Mouse (Mus musculus) testis, adult 2 months (tissue): ENCODE measurements around the gene Phf21a.

Experiments used
- CTCF ChIP-seq: fragments of 200-500 bp; IDR thresholded peaks from 2 replicates; pipeline ENCODE4 v1.5.1; 2012; ENCODE audit warnings: low read depth, mild to moderate bottlenecking, inconsistent platforms, low read length, moderate library complexity; ENCODE audit not compliant: control insufficient read depth, insufficient read depth, insufficient replicate concordance
- POLR2A ChIP-seq: fragments of 200-500 bp; IDR thresholded peaks from 2 replicates; pipeline ENCODE4 v1.6.1; 2012; ENCODE audit warnings: low read depth, mild to moderate bottlenecking, inconsistent platforms, low read length, moderate library complexity; ENCODE audit not compliant: control insufficient read depth

DNA sequence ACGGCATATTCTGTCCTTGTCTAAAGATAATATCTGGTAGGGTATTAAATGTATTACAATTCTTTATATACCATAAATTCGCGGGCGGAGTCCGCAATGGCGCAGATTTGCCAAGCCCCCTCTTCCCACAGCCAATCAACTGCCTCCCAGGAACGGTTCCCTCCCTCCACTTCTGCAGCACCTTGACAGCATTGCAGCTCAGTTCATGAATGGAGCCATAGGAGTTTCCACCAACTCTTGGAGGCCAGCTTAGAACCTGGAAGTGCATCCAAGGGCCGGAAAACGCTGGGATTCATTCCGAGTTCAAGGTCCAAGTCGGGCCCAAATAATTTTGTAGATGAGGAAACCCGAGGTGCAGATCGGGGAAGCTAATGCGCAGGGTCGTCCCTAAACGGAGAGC, 281.6 kb downstream of the Phf21a start, which contains the start of the genes Pex16 and Large2:
- no peak for TF ChIP-seq CTCF
- TF ChIP-seq POLR2A: no peak
